Mouse (Mus musculus) granulocyte monocyte progenitor cell, adult 5-6 weeks (primary cell): Measurements from ENCODE around the gene Bcl2a1c. TPM values are rescaled to one million over a fixed set of nuclear protein-coding genes. Genes with fewer than 3 reads are reported as not detected.
A peak's percentile ranks its signal among the peaks of the same experiment; 100 is the strongest.
"Not testable (repeated sequence)": the region's sequence is repeated elsewhere in the genome, so short reads cannot be mapped to it uniquely, and the experiment has no call there.

ENCODE experiments used
- ATAC-seq: replicated peaks from 2 replicates; pipeline ENCODE4 v1.8.0; 2016; ENCODE audit warnings: mild to moderate bottlenecking, moderate TSS enrichment, inconsistent platforms; ENCODE audit not compliant: poor library complexity, severe bottlenecking
- total RNA-seq, 2 experiments: library from RNA; stranded (forward) in 1 of 2; stranded (reverse) in 1 of 2; fragments of 200-712, 200-1000 nt in 1 of 2; fragments of >200 nt in 1 of 2; fragmentation: Nextera tagmentation in 1 of 2; gene quantifications; 2 replicates each; pipeline ENCODE4 v1.2.3; 2014 to 2017

Bcl2a1c gene
- total RNA-seq (2014; fragmentation: Nextera tagmentation) (not detected in 2 replicates), total RNA-seq (2017) (not detected in 2 replicates)

- peak; percentile 94 for ATAC-seq
Observed at GRCm38 (mm10) chr9:114329855-114330254, at the start of gene Bcl2a1c. Gene Bcl2a1c, plus strand, starts transcription at chr9:114330135.

- not testable (repeated sequence) for ATAC-seq
Observed at GRCm38 (mm10) chr9:114305957-114306356, 24.0 kb upstream of the Bcl2a1c start.

- ATAC-seq = not testable (repeated sequence)
Observed at GRCm38 (mm10) chr9:114311752-114312151, 18.2 kb upstream of the Bcl2a1c start.

GRCm38 (mm10) chr9:114318021-114318420 lies 11.9 kb upstream of the Bcl2a1c start:
- peak; percentile 96 for ATAC-seq

GRCm38 (mm10) chr9:114326011-114326748 lies 3.8 kb upstream of the Bcl2a1c start:
- peak; percentile 70 for ATAC-seq

- not testable (repeated sequence) for ATAC-seq
Observed at GRCm38 (mm10) chr9:114328332-114328731, 1.6 kb upstream of the Bcl2a1c start.

- ATAC-seq = peak; percentile 82
Observed at GRCm38 (mm10) chr9:114367783-114368470, 38.0 kb downstream of the Bcl2a1c start.

- ATAC-seq = peak; percentile 1
Observed at GRCm38 (mm10) chr9:114368471-114368858, 38.5 kb downstream of the Bcl2a1c start.

- ATAC-seq = peak; percentile 50
Observed at GRCm38 (mm10) chr9:114369389-114369788, 39.5 kb downstream of the Bcl2a1c start.

- ATAC-seq = 0 out of 2 replicates have a peak, but pooled peaks have one; percentile 18
Observed at GRCm38 (mm10) chr9:114371717-114372116, 41.8 kb downstream of the Bcl2a1c start.

GRCm38 (mm10) chr9:114375276-114375962 lies 45.5 kb downstream of the Bcl2a1c start:
- peak; percentile 52 for ATAC-seq

GRCm38 (mm10) chr9:114377168-114377567 lies 47.2 kb downstream of the Bcl2a1c start:
- no peak for ATAC-seq

- no peak for ATAC-seq
Observed at GRCm38 (mm10) chr9:114379871-114380270, 49.9 kb downstream of the Bcl2a1c start.

Other genes starting within 250 kb of the Bcl2a1c start
- gene Crtap, start 60.5 kb downstream of the Bcl2a1c start, total RNA-seq (2014; fragmentation: Nextera tagmentation) = 47.3 and 55.2 TPM in 2 replicates
- gene Crtap, start 60.5 kb downstream of the Bcl2a1c start, total RNA-seq (2017) = 21.0 and 21.4 TPM in 2 replicates
- 38.7 and 46.7 TPM in 2 replicates for gene Glb1, start 70.9 kb downstream of the Bcl2a1c start, total RNA-seq (2014; fragmentation: Nextera tagmentation)
- gene Glb1, start 70.9 kb downstream of the Bcl2a1c start, total RNA-seq (2017) = 40.8 and 42.9 TPM in 2 replicates
- gene Tmppe, start 71.0 kb downstream of the Bcl2a1c start, total RNA-seq (2014; fragmentation: Nextera tagmentation) = 5.7 and 6.7 TPM in 2 replicates
- gene Tmppe, start 71.0 kb downstream of the Bcl2a1c start, total RNA-seq (2017) = 5.9 and 6.8 TPM in 2 replicates
- not detected in 2 replicates for gene Ccr4, start 174.8 kb downstream of the Bcl2a1c start, total RNA-seq (2014; fragmentation: Nextera tagmentation)
- gene Ccr4, start 174.8 kb downstream of the Bcl2a1c start, total RNA-seq (2017) = not detected in 2 replicates
- gene C130032M10Rik, start 185.6 kb downstream of the Bcl2a1c start, total RNA-seq (2014; fragmentation: Nextera tagmentation) = not detected in 2 replicates
- gene C130032M10Rik, start 185.6 kb downstream of the Bcl2a1c start, total RNA-seq (2017) = not detected in 2 replicates
- not detected in 2 replicates for gene Trim71, start 234.2 kb downstream of the Bcl2a1c start, total RNA-seq (2014; fragmentation: Nextera tagmentation)
- not detected in 2 replicates for gene Trim71, start 234.2 kb downstream of the Bcl2a1c start, total RNA-seq (2017)